Mouse (Mus musculus) spleen, adult 2 months (tissue): Measurements from ENCODE around the gene Odf4.

Source experiments
- CTCF ChIP-seq: fragments of 200-500 bp; IDR thresholded peaks from 2 replicates; pipeline ENCODE4 v1.5.1; 2011; ENCODE audit warnings: mild to moderate bottlenecking, inconsistent platforms; ENCODE audit not compliant: insufficient read depth, insufficient read length, insufficient replicate concordance; ENCODE audit errors: extremely low read depth
- POLR2A ChIP-seq: fragments of 200-500 bp; IDR thresholded peaks from 2 replicates; pipeline ENCODE4 v1.6.1; 2011; ENCODE audit warnings: low read depth, low read length, inconsistent platforms

GRCm38 (mm10) chr11:68884368-68884767 lies 42.5 kb downstream of the Odf4 start:
- TF ChIP-seq CTCF = no peak
- TF ChIP-seq POLR2A = no peak
